Mouse (Mus musculus) embryonic facial prominence, embryonic 15.5 days (tissue): ENCODE results near the gene Cmpk1. TPM values are rescaled to one million over a fixed set of nuclear protein-coding genes. Genes with fewer than 3 reads are reported as not detected.
A peak's percentile ranks its signal among the peaks of the same experiment; 100 is the strongest.
"Not testable (repeated sequence)": the region's sequence is repeated elsewhere in the genome, so short reads cannot be mapped to it uniquely, and the experiment has no call there.

Experiments
- ATAC-seq: fragments of 200-750 bp; cut with Nextera tagmentation; 2 replicates; pipeline ENCODE4 v1.8.0; 2017; ENCODE audit warnings: low read depth, moderate TSS enrichment; ENCODE audit not compliant: insufficient number of reproducible peaks, low FRiP score, low TSS enrichment
- H3K27ac ChIP-seq: fragments of 300-500 bp; sonication (generic); replicated peaks from 2 replicates; pipeline ENCODE4 v1.5.1; 2015; ENCODE audit warnings: mild to moderate bottlenecking, inconsistent platforms
- H3K27me3 ChIP-seq: fragments of 300-500 bp; sonication (generic); 2 replicates; pipeline ENCODE4 v1.6.1; 2015; ENCODE audit warnings: inconsistent platforms
- H3K36me3 ChIP-seq: fragments of 300-500 bp; sonication (generic); 2 replicates; pipeline ENCODE4 v1.6.1; 2015; ENCODE audit warnings: mild to moderate bottlenecking, inconsistent platforms
- H3K4me1 ChIP-seq: fragments of 300-500 bp; sonication (generic); 2 replicates; pipeline ENCODE4 v1.6.1; 2015; ENCODE audit warnings: inconsistent platforms
- H3K4me2 ChIP-seq: fragments of 300-500 bp; sonication (generic); replicated peaks from 2 replicates; pipeline ENCODE4 v1.6.1; 2015; ENCODE audit warnings: mild to moderate bottlenecking, inconsistent platforms
- H3K4me3 ChIP-seq: fragments of 300-500 bp; sonication (generic); replicated peaks from 2 replicates; pipeline ENCODE4 v1.5.1; 2015; ENCODE audit warnings: mild to moderate bottlenecking, inconsistent platforms
- H3K9ac ChIP-seq: fragments of 300-500 bp; sonication (generic); 2 replicates; pipeline ENCODE4 v1.6.1; 2015; ENCODE audit warnings: inconsistent platforms
- H3K9me3 ChIP-seq: fragments of 300-500 bp; sonication (generic); replicated peaks from 2 replicates; pipeline ENCODE4 v1.6.1; 2016; ENCODE audit warnings: inconsistent platforms
- WGBS: fragments of 180-500 bp; shearing (Covaris S2); methylation state at CpG from one replicate; pipeline ENCODE4 v1.1.7; 2015; 5-methylcytosine and 5-hydroxymethylcytosine counted together
- polyA plus RNA-seq: library from polyadenylated mRNA; unstranded; fragments of >200 nt; fragmentation: Nextera tagmentation; extraction: Ambion mirVana; gene quantifications from 2 replicates; pipeline ENCODE4 v1.2.1, GENCODE M21; 2015

Gene Cmpk1
- polyA plus RNA-seq, 1 experiment from 2014 or later, result 107 TPM

- no peak overlapping the region for H3K4me3 ChIP-seq
- H3K9ac ChIP-seq, result no peak overlapping the region
- H3K4me1 ChIP-seq, result 0 out of 2 replicates have a peak, but pooled peaks cover 3% of the 10 kb centered on the region
- no peaks in the 10 kb centered on the region for H3K36me3 ChIP-seq
- H3K27me3 ChIP-seq, result no peaks in the 10 kb centered on the region
- H3K9me3 ChIP-seq, result no peaks in the 10 kb centered on the region
- H3K4me2 ChIP-seq, result no peak overlapping the region
- 78% methylated on average over 1 of the region's 1 CpGs for WGBS
- no peak overlapping the region for H3K27ac ChIP-seq
- ATAC-seq, result no peak
These were observed 4.4 kb downstream of the Cmpk1 start for GRCm38 (mm10) chr4:114982619-114983018.

- no peak overlapping the region for H3K4me2 ChIP-seq
- H3K4me3 ChIP-seq, result no peak overlapping the region
- H3K27me3 ChIP-seq, result no peaks in the 10 kb centered on the region
- H3K9ac ChIP-seq, result no peak overlapping the region
- H3K9me3 ChIP-seq, result no peaks in the 10 kb centered on the region
- H3K27ac ChIP-seq, result no peak overlapping the region
- peaks cover 4% of the 10 kb centered on the region for H3K36me3 ChIP-seq
- no peak for ATAC-seq
- WGBS, result 82% methylated on average over 1 of the region's 1 CpGs
- H3K4me1 ChIP-seq, result no peaks in the 10 kb centered on the region
These were observed 13.8 kb downstream of the Cmpk1 start for GRCm38 (mm10) chr4:114973229-114973740.

GRCm38 (mm10) chr4:114970736-114971135 is 16.3 kb downstream of the Cmpk1 start:
- H3K4me2 ChIP-seq, result no peak overlapping the region
- 87% methylated on average over 5 of the region's 5 CpGs for WGBS
- H3K27ac ChIP-seq, result no peak overlapping the region
- no peak overlapping the region for H3K4me3 ChIP-seq
- H3K9me3 ChIP-seq, result no peaks in the 10 kb centered on the region
- no peak overlapping the region for H3K9ac ChIP-seq
- no peaks in the 10 kb centered on the region for H3K4me1 ChIP-seq
- no peak for ATAC-seq
- no peaks in the 10 kb centered on the region for H3K27me3 ChIP-seq
- peaks cover 26% of the 10 kb centered on the region for H3K36me3 ChIP-seq

- not testable (repeated sequence) for ATAC-seq, H3K9me3 ChIP-seq, H3K4me1 ChIP-seq, H3K27ac ChIP-seq, H3K4me2 ChIP-seq, H3K4me3 ChIP-seq, H3K9ac ChIP-seq, H3K27me3 ChIP-seq
- H3K36me3 ChIP-seq, result peaks cover 30% of the 10 kb centered on the region
- 79% methylated on average over 2 of the region's 2 CpGs for WGBS
These were observed 26.2 kb downstream of the Cmpk1 start for GRCm38 (mm10) chr4:114960881-114961280.

GRCm38 (mm10) chr4:114959533-114959932 is 27.5 kb downstream of the Cmpk1 start:
- no peak overlapping the region for H3K4me3 ChIP-seq

GRCm38 (mm10) chr4:114958786-114959185 is 28.3 kb downstream of the Cmpk1 start:
- Histone ChIP-seq H3K9me3 (no peaks in the 10 kb centered on the region), H3K36me3 (peaks cover 14% of the 10 kb centered on the region; the same call in 1 of the 2 replicates), H3K27me3 (no peaks in the 10 kb centered on the region), H3K9ac (no peak overlapping the region), H3K4me2 (no peak overlapping the region), H3K4me1 (no peaks in the 10 kb centered on the region), H3K27ac (no peak overlapping the region), H3K4me3 (no peak overlapping the region)
- ATAC-seq, result no peak
- 91% methylated on average over 4 of the region's 4 CpGs for WGBS

More at GRCm38 (mm10) chr4:114959533-114959932, 27.5 kb downstream of the Cmpk1 start:
- peaks cover 16% of the 10 kb centered on the region for H3K36me3 ChIP-seq
- H3K4me2 ChIP-seq, result no peak overlapping the region
- no peaks in the 10 kb centered on the region for H3K9me3 ChIP-seq
- ATAC-seq, result no peak
- 80% methylated on average over 2 of the region's 2 CpGs for WGBS
- H3K4me1 ChIP-seq, result no peaks in the 10 kb centered on the region
- H3K9ac ChIP-seq, result no peak overlapping the region
- no peak overlapping the region for H3K27ac ChIP-seq
- H3K27me3 ChIP-seq, result no peaks in the 10 kb centered on the region

GRCm38 (mm10) chr4:114958231-114958630 is 28.8 kb downstream of the Cmpk1 start:
- no peak overlapping the region for H3K9ac ChIP-seq
- no peaks in the 10 kb centered on the region for H3K9me3 ChIP-seq
- WGBS, result 85% methylated on average over 2 of the region's 2 CpGs
- no peaks in the 10 kb centered on the region for H3K27me3 ChIP-seq
- peaks cover 14% of the 10 kb centered on the region; the same call in 1 of the 2 replicates for H3K36me3 ChIP-seq
- no peak overlapping the region for H3K27ac ChIP-seq
- H3K4me3 ChIP-seq, result no peak overlapping the region
- ATAC-seq, result no peak
- H3K4me1 ChIP-seq, result no peaks in the 10 kb centered on the region
- no peak overlapping the region for H3K4me2 ChIP-seq

GRCm38 (mm10) chr4:114957403-114957802 is 29.6 kb downstream of the Cmpk1 start:
- H3K9ac ChIP-seq, result no peak overlapping the region

GRCm38 (mm10) chr4:114953172-114953571 is 33.9 kb downstream of the Cmpk1 start:
- Histone ChIP-seq H3K27ac (no peak overlapping the region), H3K36me3 (no peaks in the 10 kb centered on the region), H3K4me3 (no peak overlapping the region), H3K27me3 (peaks cover 11% of the 10 kb centered on the region), H3K9me3 (no peaks in the 10 kb centered on the region), H3K9ac (no peak overlapping the region), H3K4me2 (no peak overlapping the region), H3K4me1 (peaks cover 9% of the 10 kb centered on the region)
- 62% methylated on average over 3 of the region's 3 CpGs for WGBS
- ATAC-seq, result no peak

More at GRCm38 (mm10) chr4:114957403-114957802, 29.6 kb downstream of the Cmpk1 start:
- no peak for ATAC-seq
- H3K4me1 ChIP-seq, result no peaks in the 10 kb centered on the region
- H3K36me3 ChIP-seq, result peaks cover 7% of the 10 kb centered on the region; the same call in 1 of the 2 replicates
- H3K27me3 ChIP-seq, result no peaks in the 10 kb centered on the region
- H3K9me3 ChIP-seq, result no peaks in the 10 kb centered on the region
- no peak overlapping the region for H3K4me2 ChIP-seq
- no peak overlapping the region for H3K4me3 ChIP-seq
- no peak overlapping the region for H3K27ac ChIP-seq

GRCm38 (mm10) chr4:114947852-114948481 is 39.1 kb downstream of the Cmpk1 start:
- no peak overlapping the region for H3K4me3 ChIP-seq
- ATAC-seq, result peak; percentile 59; the same call in 1 of the 2 replicates
- no peaks in the 10 kb centered on the region for H3K36me3 ChIP-seq
- H3K4me1 ChIP-seq, result peaks cover 17% of the 10 kb centered on the region
- H3K4me2 ChIP-seq, result no peak overlapping the region
- H3K27me3 ChIP-seq, result peaks cover 41% of the 10 kb centered on the region
- H3K9ac ChIP-seq, result no peak overlapping the region
- 34% methylated on average over 7 of the region's 7 CpGs for WGBS
- H3K9me3 ChIP-seq, result no peaks in the 10 kb centered on the region
- H3K27ac ChIP-seq, result peak overlapping the region; percentile 61

- peak; percentile 65; the same call in 1 of the 2 replicates for ATAC-seq
- H3K27me3 ChIP-seq, result peaks cover 41% of the 10 kb centered on the region
- no peak overlapping the region for H3K4me2 ChIP-seq
- H3K36me3 ChIP-seq, result no peaks in the 10 kb centered on the region
- peaks cover 22% of the 10 kb centered on the region for H3K4me1 ChIP-seq
- WGBS, result 28% methylated on average over 6 of the region's 6 CpGs
- H3K4me3 ChIP-seq, result no peak overlapping the region
- peak overlapping the region; percentile 61 for H3K27ac ChIP-seq
- no peaks in the 10 kb centered on the region for H3K9me3 ChIP-seq
- no peak overlapping the region for H3K9ac ChIP-seq
These were observed 39.6 kb downstream of the Cmpk1 start for GRCm38 (mm10) chr4:114947395-114947794.

- no peak for ATAC-seq
- Histone ChIP-seq H3K27ac (no peak overlapping the region), H3K27me3 (peaks cover 42% of the 10 kb centered on the region), H3K36me3 (no peaks in the 10 kb centered on the region), H3K9me3 (no peaks in the 10 kb centered on the region), H3K4me3 (no peak overlapping the region), H3K9ac (no peak overlapping the region), H3K4me1 (peaks cover 27% of the 10 kb centered on the region), H3K4me2 (no peak overlapping the region)
- WGBS, result 86% methylated on average over 4 of the region's 4 CpGs
These were observed 40.6 kb downstream of the Cmpk1 start for GRCm38 (mm10) chr4:114946416-114946815.
